Comparison of ENCODE assay signal across 26 mouse cellular contexts in the genomic region with DNA sequence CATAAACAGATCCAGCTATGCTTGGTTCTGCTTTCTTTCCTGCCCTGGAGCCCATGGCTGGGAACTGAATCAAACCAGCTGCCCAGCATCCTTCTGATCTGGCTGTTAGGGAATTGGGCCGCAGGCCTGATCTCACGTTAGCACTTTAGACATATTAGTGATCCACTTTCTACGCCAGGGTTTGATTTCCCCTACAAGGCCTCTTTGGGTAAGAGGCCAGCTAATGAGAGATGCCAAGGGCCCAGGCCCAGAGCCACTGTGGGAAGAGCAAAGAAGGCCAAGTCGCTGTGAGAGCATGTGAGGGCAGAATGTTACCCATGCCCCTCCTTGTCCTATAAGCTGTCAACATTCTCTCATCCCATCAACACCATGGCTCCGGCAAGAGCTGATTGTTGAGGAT.
DNase-seq lines count a peak whose midpoint lies in the region; ATAC-seq lines count a peak whose summit lies in the region.
"Had no signal": no experiment of that assay in that cellular context is flagged by ENCODE, and none has a peak within 500 bp of the region (broad histone marks: within the 10 kb centered on the region; RNA-seq: fewer than 3 reads in every experiment).

No protein-coding gene starts in this region.

- ATAC-seq in heart, embryonic 11.5 days (replicated peaks; ENCODE audit: insufficient number of reproducible peaks, low FRiP score, low TSS enrichment), result no peak
- ATAC-seq in liver, embryonic 11.5 days (replicated peaks; ENCODE audit: low FRiP score), result no peak
- ATAC-seq: CD4-positive, CD25-positive, alpha-beta regulatory T cell, adult 4 months; forebrain, embryonic 16.5 days; hindbrain, embryonic 16.5 days; intestine, embryonic 15.5 days; midbrain, embryonic 15.5 days had no signal

- H3K36me3 ChIP-seq in heart, embryonic 11.5 days (ENCODE audit: control insufficient read depth, insufficient read depth, low read length), result no peaks in the 10 kb centered on the region
- H3K36me3 ChIP-seq in liver, embryonic 11.5 days (ENCODE audit: control insufficient read depth, insufficient read depth, low read length), result no peaks in the 10 kb centered on the region
- H3K36me3 ChIP-seq: embryonic facial prominence, embryonic 10.5 days; heart, embryonic 13.5 days; hindbrain, embryonic 10.5 days; intestine, embryonic 15.5 days; limb, embryonic 13.5 days; liver, embryonic 13.5 days; midbrain, embryonic 15.5 days; neural tube, embryonic 12.5 days had no signal

- no peaks in the 10 kb centered on the region for H3K9me3 ChIP-seq in heart, embryonic 11.5 days (replicated peaks; ENCODE audit: control insufficient read depth, low read length)
- no peaks in the 10 kb centered on the region for H3K9me3 ChIP-seq in liver, embryonic 11.5 days (ENCODE audit: control insufficient read depth, low read length)
- H3K9me3 ChIP-seq: embryonic facial prominence, embryonic 10.5 days; heart, embryonic 13.5 days; hindbrain, embryonic 10.5 days; intestine, embryonic 15.5 days; limb, embryonic 13.5 days; liver, embryonic 13.5 days; midbrain, embryonic 15.5 days; neural tube, embryonic 12.5 days had no signal

- intact Hi-C loops in left cerebral cortex, postnatal 4 days (cut with DNase I), result no loop called here

- H3K27ac ChIP-seq in heart, embryonic 11.5 days (ENCODE audit: low read depth, low read length), result no peak overlapping the region
- H3K27ac ChIP-seq in liver, embryonic 11.5 days (ENCODE audit: low read depth, low read length), result no peak overlapping the region
- H3K27ac ChIP-seq: embryonic facial prominence, embryonic 10.5 days; heart, embryonic 13.5 days; hindbrain, embryonic 10.5 days; intestine, embryonic 15.5 days; limb, embryonic 13.5 days; liver, embryonic 13.5 days; macrophage; midbrain, embryonic 15.5 days; neural tube, embryonic 12.5 days; stomach, postnatal 0 days had no signal

- H3K4me3 ChIP-seq in heart, embryonic 11.5 days (ENCODE audit: low read depth, low read length), result no peak overlapping the region
- no peak overlapping the region for H3K4me3 ChIP-seq in liver, embryonic 11.5 days (ENCODE audit: low read depth, low read length)
- H3K4me3 ChIP-seq: embryonic facial prominence, embryonic 10.5 days; heart, embryonic 13.5 days; hindbrain, embryonic 10.5 days; intestine, embryonic 15.5 days; limb, embryonic 13.5 days; liver, embryonic 13.5 days; midbrain, embryonic 15.5 days; neural tube, embryonic 12.5 days had no signal

- 79% methylated on average over 5 of the region's 5 CpGs for WGBS in heart, embryonic 11.5 days (ENCODE audit: insufficient replicate concordance)
- WGBS in liver, embryonic 11.5 days, result 80% methylated on average over 5 of the region's 5 CpGs

- no peaks in the 10 kb centered on the region for H3K4me1 ChIP-seq in heart, embryonic 11.5 days (ENCODE audit: control insufficient read depth, insufficient read depth, low read length)
- H3K4me1 ChIP-seq in liver, embryonic 11.5 days (replicated peaks; ENCODE audit: control insufficient read depth, insufficient read depth, low read length), result no peaks in the 10 kb centered on the region
- H3K4me1 ChIP-seq: embryonic facial prominence, embryonic 10.5 days; heart, embryonic 13.5 days; intestine, embryonic 15.5 days; limb, embryonic 13.5 days; liver, embryonic 13.5 days; midbrain, embryonic 15.5 days; neural tube, embryonic 12.5 days had no signal

- no peak overlapping the region for H3K4me2 ChIP-seq in heart, embryonic 11.5 days
- H3K4me2 ChIP-seq in liver, embryonic 11.5 days, result no peak overlapping the region
- H3K4me2 ChIP-seq: heart, embryonic 13.5 days; intestine, embryonic 15.5 days; limb, embryonic 13.5 days; liver, embryonic 13.5 days; lung, embryonic 14.5 days; midbrain, embryonic 15.5 days; neural tube, embryonic 12.5 days had no signal

- H3K9ac ChIP-seq in heart, embryonic 11.5 days (ENCODE audit: low read depth, low read length), result no peak overlapping the region
- no peak overlapping the region for H3K9ac ChIP-seq in liver, embryonic 11.5 days (ENCODE audit: low read depth, low read length)
- H3K9ac ChIP-seq: heart, embryonic 13.5 days; intestine, embryonic 15.5 days; limb, embryonic 13.5 days; liver, embryonic 13.5 days; lung, embryonic 14.5 days; midbrain, embryonic 15.5 days; neural tube, embryonic 12.5 days had no signal

- DNase-seq in cerebellum, postnatal 14 days, result peak; percentile 71 to 79
- no peak for DNase-seq in cerebellum, adult 8-10 months
- peak; percentile 30 to 38 for DNase-seq in heart, adult 18-20 months
- peak; percentile 46 for DNase-seq in left cerebral cortex, postnatal 4 days
- no peak for DNase-seq in left cerebral cortex, adult 18-20 months (ENCODE audit: low spot score in 2 of 2)
- no peak for DNase-seq in liver, embryonic 11.5 days (ENCODE audit: low spot score)
- DNase-seq: adrenal gland, postnatal 36 days; kidney, adult 8-10 months; kidney, postnatal 14 days; layer of hippocampus, postnatal 36 days; liver, embryonic 13.5 days; lung, embryonic 14.5 days; right cerebral cortex, postnatal 14 days had no signal

- no peaks in the 10 kb centered on the region for H3K27me3 ChIP-seq in heart, embryonic 11.5 days (ENCODE audit: control insufficient read depth, insufficient read depth, low read length)
- H3K27me3 ChIP-seq in liver, embryonic 11.5 days (replicated peaks; ENCODE audit: control insufficient read depth, insufficient read depth, low read length), result no peaks in the 10 kb centered on the region
- H3K27me3 ChIP-seq: intestine, embryonic 15.5 days; limb, embryonic 13.5 days; liver, embryonic 13.5 days; midbrain, embryonic 15.5 days; neural tube, embryonic 12.5 days had no signal

Comparison
In these comparisons a context has a peak if more than half of its experiments do, and no peak if none do; other contexts are left out.
1. DNase-seq: peak in cerebellum, postnatal 14 days (2 of 2), heart, adult 18-20 months (2 of 2) and left cerebral cortex, postnatal 4 days (single experiment); none in cerebellum, adult 8-10 months (single experiment), left cerebral cortex, adult 18-20 months (0 of 2) and liver, embryonic 11.5 days (single experiment).